Mouse (Mus musculus) common myeloid progenitor, adult 5-6 weeks (primary cell): Measurements from ENCODE around the gene Psma7. TPM values are rescaled to one million over a fixed set of nuclear protein-coding genes. Genes with fewer than 3 reads are reported as not detected.

Experiments
- ATAC-seq: replicated peaks from 2 replicates; pipeline ENCODE4 v1.8.0; 2016; ENCODE audit warnings: low read depth, mild to moderate bottlenecking, moderate TSS enrichment, inconsistent platforms; ENCODE audit not compliant: poor library complexity, severe bottlenecking
- total RNA-seq: library from RNA; stranded (forward); fragments of 200-1000, 187-1606 nt; gene quantifications from 2 replicates; pipeline ENCODE4 v1.2.3, GENCODE M21; 2017

The Psma7 gene
- 380 and 416 TPM in 2 replicates for total RNA-seq

- peak; percentile 67 for ATAC-seq
Observed at GRCm38 (mm10) chr2:180042256-180042857, at the start of gene Psma7, which contains the start of gene Ss18l1. TSS of gene Psma7 (minus strand) at chr2:180042433. TSS of gene Ss18l1 (plus strand) at chr2:180042509.

GRCm38 (mm10) chr2:180090285-180090684 lies 48.1 kb upstream of the Psma7 start:
- ATAC-seq: no peak

GRCm38 (mm10) chr2:180087472-180087871 lies 45.2 kb upstream of the Psma7 start:
- 0 out of 2 replicates have a peak, but pooled peaks have one; percentile 43 for ATAC-seq

- ATAC-seq: no peak
Observed at GRCm38 (mm10) chr2:180086637-180087027, 44.4 kb upstream of the Psma7 start.

- no peak for ATAC-seq
Observed at GRCm38 (mm10) chr2:180085926-180086636, 43.8 kb upstream of the Psma7 start.

- ATAC-seq: no peak
Observed at GRCm38 (mm10) chr2:180084565-180084964, 42.3 kb upstream of the Psma7 start.

GRCm38 (mm10) chr2:180083063-180083462 lies 40.8 kb upstream of the Psma7 start:
- no peak for ATAC-seq

- no peak for ATAC-seq
Observed at GRCm38 (mm10) chr2:180080680-180081079, 38.4 kb upstream of the Psma7 start.

- ATAC-seq: no peak
Observed at GRCm38 (mm10) chr2:180077622-180078021, 35.4 kb upstream of the Psma7 start.

- no peak for ATAC-seq
Observed at GRCm38 (mm10) chr2:180072886-180073285, 30.7 kb upstream of the Psma7 start.

GRCm38 (mm10) chr2:180071671-180072070 lies 29.4 kb upstream of the Psma7 start:
- no peak for ATAC-seq

GRCm38 (mm10) chr2:180070481-180071453 lies 28.5 kb upstream of the Psma7 start, which contains the start of gene Mtg2:
TSS of gene Mtg2 (plus strand) at chr2:180070588.
- peak; percentile 97 for ATAC-seq

- no peak; the same call in 1 of the 2 replicates for ATAC-seq
Observed at GRCm38 (mm10) chr2:180069770-180070480, 27.7 kb upstream of the Psma7 start.

- ATAC-seq: no peak
Observed at GRCm38 (mm10) chr2:180063338-180064131, 21.3 kb upstream of the Psma7 start.

GRCm38 (mm10) chr2:180053001-180053400 lies 10.8 kb upstream of the Psma7 start:
- ATAC-seq: no peak

GRCm38 (mm10) chr2:180051986-180052733 lies 9.9 kb upstream of the Psma7 start:
- peak; percentile 34; the same call in 1 of the 2 replicates for ATAC-seq

GRCm38 (mm10) chr2:180050986-180051385 lies 8.8 kb upstream of the Psma7 start:
- peak; percentile 87 for ATAC-seq

- no peak for ATAC-seq
Observed at GRCm38 (mm10) chr2:180047980-180048635, 5.9 kb upstream of the Psma7 start.
